Mouse (Mus musculus): Measurements from ENCODE around the gene Fam131a.

Fam131a gene

GRCm38 (mm10) chr16:20739845-20740244 is 46.8 kb downstream of the Fam131a start:
- DNase-seq (ENCODE audit: low read depth, low spot score), result no peak

- no peak for DNase-seq (ENCODE audit: low read depth, low spot score)
These were observed 53.6 kb downstream of the Fam131a start for GRCm38 (mm10) chr16:20746641-20747040.

- DNase-seq (ENCODE audit: low read depth, low spot score), result no peak
These were observed 57.5 kb downstream of the Fam131a start for GRCm38 (mm10) chr16:20750518-20750917.

All from CD4-positive, CD25-positive, alpha-beta regulatory T cell, adult 2 months (primary cell).